Mouse (Mus musculus) testis, adult 2 months (tissue): ENCODE measurements around the gene Cenpb.

ENCODE experiments used
- CTCF ChIP-seq: fragments of 200-500 bp; IDR thresholded peaks from 2 replicates; pipeline ENCODE4 v1.5.1; 2012; ENCODE audit warnings: low read depth, mild to moderate bottlenecking, inconsistent platforms, low read length, moderate library complexity; ENCODE audit not compliant: control insufficient read depth, insufficient read depth, insufficient replicate concordance
- POLR2A ChIP-seq: fragments of 200-500 bp; IDR thresholded peaks from 2 replicates; pipeline ENCODE4 v1.6.1; 2012; ENCODE audit warnings: low read depth, mild to moderate bottlenecking, inconsistent platforms, low read length, moderate library complexity; ENCODE audit not compliant: control insufficient read depth

DNA sequence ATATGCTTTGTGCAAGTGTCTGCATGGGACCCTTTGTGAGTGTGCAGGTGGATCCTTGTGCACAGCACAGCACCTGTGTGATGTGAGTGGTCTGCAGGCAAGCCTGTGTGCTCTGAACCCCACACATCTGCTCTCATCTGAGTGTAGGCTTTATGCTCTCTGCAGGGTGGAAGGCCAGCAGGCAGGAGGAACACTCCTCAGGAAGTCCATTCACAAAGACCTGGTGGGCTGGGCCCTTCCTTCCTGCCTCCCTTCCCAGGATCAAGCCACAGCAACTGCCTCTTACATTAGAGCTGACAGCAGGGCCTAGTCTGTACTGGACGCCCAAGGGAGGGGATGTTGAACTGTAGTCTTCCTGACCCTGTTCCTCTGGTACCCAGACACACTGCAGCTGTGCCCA is 45.5 kb downstream of the Cenpb start:
- TF ChIP-seq CTCF (no peak), POLR2A (no peak)
